Mouse (Mus musculus): ENCODE measurements around the gene Scaf4.

Gene Scaf4

GRCm38 (mm10) chr16:90283905-90284891 is at the start of gene Scaf4:
Gene Scaf4, minus strand, starts transcription at chr16:90284503.
- peak; percentile 97 for DNase-seq

DNA sequence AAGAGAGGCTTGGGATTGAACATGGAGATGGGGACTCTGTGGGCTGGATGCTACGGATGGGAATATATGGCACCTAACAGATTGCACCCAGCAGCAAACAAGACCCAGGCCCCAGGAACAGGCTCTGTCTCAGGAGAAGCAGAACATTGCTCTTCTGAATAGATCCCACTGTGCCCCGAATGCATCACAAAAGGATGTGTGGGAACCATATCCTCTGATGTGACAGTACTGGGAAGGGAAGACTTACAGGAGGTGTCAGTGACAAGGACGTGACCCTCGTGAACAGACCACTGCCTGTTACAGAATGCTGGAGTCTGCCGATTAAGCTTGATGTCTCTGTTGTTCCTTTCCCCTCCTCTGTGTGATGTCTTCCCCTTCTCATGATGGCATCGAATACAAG is 48.2 kb upstream of the Scaf4 start:
- DNase-seq, result no peak

- DNase-seq, result no peak
These were observed 46.7 kb upstream of the Scaf4 start for GRCm38 (mm10) chr16:90330979-90331378.

GRCm38 (mm10) chr16:90329511-90329910 is 45.2 kb upstream of the Scaf4 start:
- DNase-seq, result no peak

GRCm38 (mm10) chr16:90322850-90323528 is 38.7 kb upstream of the Scaf4 start:
- DNase-seq, result peak; percentile 83

GRCm38 (mm10) chr16:90319321-90319720 is 35.0 kb upstream of the Scaf4 start:
- DNase-seq, result no peak

DNA sequence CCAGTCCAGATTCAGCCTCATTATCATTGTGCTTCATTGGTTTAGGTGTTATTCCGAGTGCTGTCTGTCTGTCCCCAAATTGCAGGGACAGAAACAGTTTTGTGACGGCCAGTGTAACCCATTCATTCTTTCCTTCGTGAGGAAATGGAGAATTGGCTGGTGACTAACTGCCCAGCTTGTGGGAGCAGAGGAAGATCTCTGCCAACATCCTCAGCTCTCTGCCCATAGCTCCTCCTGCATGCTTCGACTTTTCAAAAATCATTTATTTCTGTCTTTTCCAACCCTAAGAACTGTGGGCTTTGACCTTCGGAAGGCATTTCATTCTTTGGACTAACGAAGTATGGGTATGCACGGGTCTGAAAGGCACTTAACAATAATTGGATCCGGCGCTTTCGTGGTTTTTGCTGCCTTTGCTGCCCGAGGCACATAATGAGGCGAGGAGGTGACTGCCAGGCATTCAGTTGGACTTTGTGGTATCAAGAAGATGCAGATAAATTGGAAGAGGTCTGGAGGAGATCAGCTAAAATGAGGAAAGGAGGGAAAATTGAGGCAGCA is 34.1 kb upstream of the Scaf4 start:
- DNase-seq, result no peak

GRCm38 (mm10) chr16:90317777-90318176 is 33.5 kb upstream of the Scaf4 start:
- no peak for DNase-seq

DNA sequence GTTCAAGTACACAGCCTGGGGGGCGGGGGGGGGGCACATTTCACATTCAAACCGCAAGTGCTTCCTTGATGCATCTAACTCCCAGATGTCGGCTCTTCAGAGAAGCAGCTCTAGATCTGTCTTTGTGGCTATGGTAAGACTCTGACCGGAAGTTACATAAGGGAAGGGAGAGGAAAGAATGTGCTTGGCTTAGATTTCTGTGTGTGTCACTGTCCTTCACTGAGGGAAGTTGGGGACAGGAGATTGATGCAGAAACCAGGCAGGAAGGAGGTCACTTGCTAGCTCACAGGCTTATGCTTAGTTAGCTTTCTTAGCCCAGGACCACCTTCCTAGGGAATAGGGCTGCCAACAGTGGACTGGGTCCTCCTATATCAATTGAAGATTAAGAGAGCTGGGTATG is 31.6 kb upstream of the Scaf4 start:
- no peak for DNase-seq

- DNase-seq, result no peak
These were observed 28.3 kb upstream of the Scaf4 start for GRCm38 (mm10) chr16:90312449-90313082.

DNA sequence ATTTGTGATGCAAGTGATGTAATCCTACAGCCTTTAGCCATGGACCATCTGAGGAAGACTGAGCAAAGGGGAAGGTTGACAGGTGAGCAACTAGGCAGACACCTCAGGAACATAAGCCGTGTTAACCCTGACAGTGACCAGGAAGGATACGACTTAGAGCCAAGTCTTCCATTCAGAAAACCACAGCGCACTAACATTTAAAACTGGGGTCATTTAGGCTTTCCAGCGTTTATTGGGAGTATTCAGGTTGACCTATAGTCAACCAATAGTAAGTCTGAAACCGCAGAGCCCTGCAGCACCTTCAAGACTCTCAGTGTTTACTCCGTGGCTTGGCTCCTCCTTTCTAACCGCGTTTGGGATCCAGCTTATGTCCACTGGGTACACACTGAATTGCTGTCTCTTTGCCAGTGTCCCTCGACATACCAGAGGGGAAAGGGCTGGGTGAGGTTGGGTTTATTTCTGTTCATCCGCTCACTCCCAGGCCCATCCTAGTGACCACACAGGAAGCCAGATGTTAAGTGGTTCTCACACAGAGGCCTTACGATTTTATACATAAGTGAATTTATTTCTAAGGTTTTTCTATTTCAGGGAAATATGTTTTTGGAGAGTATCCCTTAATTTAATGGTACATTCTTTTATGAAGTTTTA is 26.3 kb upstream of the Scaf4 start:
- DNase-seq, result no peak

DNA sequence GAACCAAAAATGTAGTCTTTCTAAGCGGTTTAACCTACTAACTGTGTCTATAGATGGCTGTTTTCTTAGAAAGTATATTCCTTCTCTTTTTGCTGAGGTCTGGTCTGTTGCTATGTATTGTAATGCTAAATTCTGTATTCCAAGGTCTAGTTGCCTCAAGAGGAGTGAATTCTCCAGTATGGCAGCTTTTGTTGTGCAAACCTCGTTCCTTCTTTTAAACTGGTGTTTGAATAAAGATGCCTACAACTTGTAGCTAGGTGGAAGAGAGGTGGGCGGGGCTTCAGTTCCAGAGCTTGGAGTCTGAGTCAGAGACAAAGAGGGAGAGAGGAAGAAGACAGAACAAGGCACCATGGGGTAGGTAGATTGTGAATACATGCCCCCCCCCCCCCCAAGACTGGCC is 25.5 kb upstream of the Scaf4 start:
- DNase-seq, result no peak

- DNase-seq, result no peak
These were observed 19.6 kb upstream of the Scaf4 start for GRCm38 (mm10) chr16:90303988-90304299.

DNA sequence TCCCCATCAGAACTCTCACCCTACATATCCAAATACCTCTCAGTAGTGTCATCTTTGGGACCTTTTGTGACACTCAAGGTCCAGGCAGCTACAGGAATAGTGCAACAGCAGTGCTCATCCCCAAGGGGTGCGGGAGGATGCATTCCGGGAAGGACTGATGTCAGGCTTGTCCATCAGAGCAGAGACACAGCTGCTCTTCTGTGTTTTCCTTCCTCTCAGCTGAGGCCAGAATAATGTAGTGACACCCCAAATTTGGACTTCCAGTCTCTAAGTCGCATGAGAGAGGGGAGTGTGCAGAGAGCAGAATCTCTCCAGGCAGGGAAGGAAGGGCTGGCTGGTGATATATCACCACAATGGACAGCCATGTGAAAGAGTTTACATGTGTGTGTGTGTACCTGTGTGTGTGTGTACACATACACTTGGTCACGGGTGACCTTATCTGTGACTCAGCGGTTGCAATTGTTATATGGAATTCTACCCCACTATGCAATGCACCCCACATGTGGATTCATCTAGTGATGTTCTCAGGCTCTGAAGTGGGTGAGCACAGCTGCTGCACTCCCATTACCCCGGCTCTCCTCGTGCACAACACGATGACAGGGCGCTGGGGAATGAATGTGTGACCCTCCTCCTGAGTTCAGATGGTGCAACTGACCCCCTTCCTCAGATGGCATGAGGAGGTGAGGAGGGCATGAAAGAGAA is 19.1 kb upstream of the Scaf4 start:
- no peak for DNase-seq

DNA sequence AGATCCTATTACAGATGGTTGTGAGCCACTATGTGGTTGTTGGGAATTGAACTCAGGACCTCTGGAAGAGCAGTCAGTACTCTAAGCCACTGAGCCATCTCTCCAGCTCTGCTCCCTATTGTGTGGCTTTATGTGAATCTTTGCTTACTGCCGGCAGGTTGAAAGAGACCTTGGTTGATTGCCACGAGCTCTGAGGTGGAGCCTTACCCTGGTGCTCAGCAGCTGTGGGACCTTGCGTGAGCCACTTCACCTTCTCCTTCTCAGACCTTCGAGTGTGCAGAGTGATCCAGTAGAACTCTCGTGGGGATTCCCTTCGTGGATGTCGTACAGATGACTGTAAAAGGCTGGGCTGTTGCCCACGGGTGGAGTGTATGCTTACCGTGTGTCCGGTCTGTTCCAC is 17.4 kb upstream of the Scaf4 start:
- no peak for DNase-seq

DNA sequence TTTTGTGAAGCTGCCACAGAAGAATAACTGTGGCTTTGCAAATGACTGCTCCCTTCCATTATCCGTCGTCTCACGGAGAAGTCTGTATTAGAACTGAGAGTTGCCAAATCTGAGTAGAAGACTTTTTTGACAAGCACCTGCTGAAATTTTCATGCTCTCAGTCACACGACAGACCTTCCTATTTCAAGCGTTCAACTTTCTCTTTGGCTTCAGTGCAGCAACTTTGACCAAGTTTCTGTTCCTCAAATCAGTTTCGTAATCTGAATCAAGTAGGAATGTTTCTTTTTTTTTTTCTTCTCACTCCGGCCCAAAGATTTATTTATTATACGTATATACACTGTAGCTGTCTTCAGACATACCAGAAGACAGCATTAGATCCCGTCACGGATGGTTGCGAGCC is 16.6 kb upstream of the Scaf4 start:
- no peak for DNase-seq

- DNase-seq, result no peak
These were observed 15.3 kb upstream of the Scaf4 start for GRCm38 (mm10) chr16:90299591-90299990.

DNA sequence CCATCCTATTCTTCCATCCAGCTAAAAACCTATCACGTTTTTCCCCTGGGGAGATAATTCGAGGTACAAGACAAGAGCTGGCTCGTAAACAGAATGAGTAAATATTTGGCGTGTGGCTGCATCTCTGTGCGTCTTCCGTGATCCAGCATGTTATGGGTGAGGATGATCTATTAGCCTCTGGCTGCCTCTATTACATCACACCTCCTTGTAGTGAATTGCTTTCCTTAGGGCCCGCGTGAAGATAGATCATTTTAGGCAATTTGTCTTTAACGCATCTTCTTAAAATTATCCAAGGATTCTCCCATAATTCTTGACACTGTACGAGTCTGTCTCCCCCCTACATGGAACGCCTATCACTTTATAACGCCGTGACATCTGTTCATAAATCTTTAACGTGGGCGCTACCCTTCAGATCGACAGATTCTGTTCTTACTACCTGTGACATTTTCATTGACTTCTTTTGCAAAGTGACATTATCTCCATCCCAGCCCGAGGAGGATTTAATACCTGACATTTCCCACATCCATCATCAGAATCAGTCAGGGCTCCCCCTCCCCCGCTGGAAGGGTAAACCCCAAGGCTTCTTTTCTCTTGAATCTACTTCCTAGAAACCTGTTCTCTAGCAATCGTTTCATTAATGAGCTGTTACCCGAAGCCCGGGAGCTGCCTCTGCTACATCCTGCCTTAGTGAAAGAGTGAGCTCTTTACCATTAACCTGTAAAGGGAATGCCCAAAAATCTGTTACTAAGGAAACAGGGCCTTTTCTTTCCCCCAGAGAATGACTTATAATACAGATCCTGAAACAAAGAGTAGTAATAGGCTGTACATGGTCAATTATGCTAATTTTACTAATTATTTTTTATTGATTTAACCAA is 14.4 kb upstream of the Scaf4 start:
- no peak for DNase-seq

GRCm38 (mm10) chr16:90297479-90298425 is 13.4 kb upstream of the Scaf4 start:
- DNase-seq, result no peak

DNA sequence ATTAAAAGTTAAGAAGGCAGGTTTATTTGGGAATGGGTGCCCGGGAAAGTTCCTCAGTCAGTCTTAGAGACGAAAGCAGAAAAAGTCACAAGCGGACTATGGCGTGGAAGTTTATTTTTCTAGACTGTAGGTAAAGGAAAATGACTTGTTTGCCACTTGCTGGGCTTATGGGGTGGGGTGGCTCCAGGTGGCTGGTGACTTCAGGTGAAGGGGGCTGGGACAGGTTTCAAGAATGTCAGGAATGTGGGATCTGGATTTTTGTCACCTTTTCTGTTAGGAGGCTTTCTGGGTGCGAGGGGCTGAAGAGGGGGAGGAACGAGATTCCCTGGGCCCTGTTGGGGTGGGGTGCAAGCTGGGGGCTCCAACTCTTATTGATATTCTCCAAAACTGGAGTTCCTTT is 7.4 kb upstream of the Scaf4 start:
- no peak for DNase-seq

Data from thymus, postnatal 14 days (tissue).